Mouse (Mus musculus) G1E-ER4 (cell line): ENCODE data around the gene Mical2. TPM values are rescaled to one million over a fixed set of nuclear protein-coding genes. Genes with fewer than 3 reads are reported as not detected.

Experiments
- GATA1 ChIP-seq: IDR thresholded peaks from one replicate; pipeline ENCODE4 v1.8.0; 2012; ENCODE audit warnings: low read length, inconsistent platforms
- polyA plus RNA-seq: library from polyadenylated mRNA; stranded (reverse); fragments of >175 nt; gene quantifications from 2 replicates; pipeline ENCODE4 v1.2.3, GENCODE M21; 2012

Gene Mical2
- polyA plus RNA-seq, 1 experiment = not detected

- TF ChIP-seq GATA1 = no peak
These were observed 20.8 kb downstream of the Mical2 start for GRCm38 (mm10) chr7:112246442-112246841.

- no peak for TF ChIP-seq GATA1
These were observed 22.2 kb downstream of the Mical2 start for GRCm38 (mm10) chr7:112247890-112248289.

DNA sequence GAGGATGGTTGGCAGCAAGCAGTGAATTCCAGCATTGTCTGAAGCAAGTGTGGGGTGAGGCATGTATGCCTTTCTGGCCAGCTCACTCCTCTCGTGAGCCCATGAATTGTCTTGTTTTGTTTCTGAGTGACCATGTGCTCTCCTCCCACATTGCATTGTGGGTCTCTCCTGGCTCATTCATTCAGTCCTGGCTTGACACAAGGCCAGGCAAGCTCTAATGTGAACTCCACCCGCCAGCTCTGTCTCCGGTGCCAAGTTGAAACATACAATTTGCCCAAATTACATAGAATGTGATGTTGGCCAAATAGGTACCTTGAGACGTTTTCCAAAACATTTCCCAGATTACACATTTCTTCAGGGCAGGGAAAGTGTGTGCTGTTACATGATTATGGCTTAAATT is 23.8 kb downstream of the Mical2 start:
- no peak for TF ChIP-seq GATA1

GRCm38 (mm10) chr7:112252065-112252464 is 26.4 kb downstream of the Mical2 start:
- no peak for TF ChIP-seq GATA1

GRCm38 (mm10) chr7:112254233-112254632 is 28.6 kb downstream of the Mical2 start:
- TF ChIP-seq GATA1 = no peak

DNA sequence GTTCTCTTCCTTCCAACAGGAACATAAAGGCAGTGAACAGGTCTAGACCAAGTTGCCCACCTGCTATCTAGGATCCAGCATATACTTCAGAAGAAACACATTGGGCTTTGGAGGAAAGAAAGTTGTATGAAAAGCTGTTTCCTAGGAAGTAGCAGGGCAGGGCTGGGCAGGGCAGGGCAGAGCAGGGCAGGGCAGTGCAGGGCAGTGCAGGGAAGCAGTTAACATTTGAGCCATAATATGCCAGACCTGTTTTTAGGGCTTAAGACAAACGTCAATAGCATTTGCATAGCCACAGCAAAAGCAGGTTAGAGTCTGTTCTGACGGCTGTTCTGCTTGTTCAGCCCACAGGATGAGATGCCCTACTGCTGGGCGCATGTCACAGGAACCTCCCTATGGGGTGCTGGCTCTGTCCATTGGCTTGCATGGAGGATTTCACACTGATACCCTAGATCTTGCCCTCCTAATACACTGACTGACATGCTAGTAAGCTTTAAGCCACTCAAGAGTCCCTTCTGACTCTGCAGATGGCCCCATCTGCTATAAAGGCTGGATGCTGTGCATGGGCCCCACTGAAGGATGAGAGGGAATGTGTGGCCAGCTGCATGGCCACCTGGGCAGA is 29.7 kb downstream of the Mical2 start:
- no peak for TF ChIP-seq GATA1

- no peak for TF ChIP-seq GATA1
These were observed 32.8 kb downstream of the Mical2 start for GRCm38 (mm10) chr7:112258338-112258903.

DNA sequence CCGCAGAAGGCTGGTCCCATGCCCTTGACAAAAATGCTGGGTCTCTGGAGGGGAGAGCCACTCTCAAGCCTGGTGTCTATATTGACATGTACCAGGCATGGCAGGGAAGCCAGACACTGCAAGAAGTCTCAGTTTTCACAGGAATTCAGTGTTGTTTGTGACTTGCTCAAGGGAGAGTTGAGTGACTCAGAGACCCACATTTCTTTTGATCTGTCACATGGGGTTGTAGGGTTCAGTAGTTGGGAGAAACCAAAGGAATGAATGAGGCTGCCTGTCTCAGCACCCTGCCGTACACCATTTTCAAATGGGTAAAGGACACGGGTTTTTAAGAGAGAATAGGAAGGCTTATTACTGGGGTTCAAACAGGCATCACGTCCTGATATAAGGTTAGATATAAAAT is 33.6 kb downstream of the Mical2 start:
- TF ChIP-seq GATA1 = no peak

DNA sequence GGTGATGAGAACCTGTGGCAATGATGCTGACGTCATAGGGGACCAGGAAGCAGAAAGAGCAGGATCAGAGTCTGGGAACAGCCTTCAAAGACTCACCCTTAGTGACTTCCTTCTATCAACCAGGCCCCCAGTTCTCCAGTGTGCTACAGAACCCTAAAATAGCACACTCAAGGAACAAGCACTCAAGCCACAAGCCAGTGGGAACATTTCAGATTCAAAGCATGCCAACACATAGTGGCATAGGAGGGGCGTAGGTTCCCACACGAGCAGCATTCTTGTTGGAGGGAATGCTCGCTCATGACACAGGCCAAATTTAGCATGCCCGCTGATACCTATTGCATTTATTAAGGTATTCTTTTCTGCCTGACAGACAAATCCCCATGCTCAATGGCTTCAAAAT is 35.5 kb downstream of the Mical2 start:
- TF ChIP-seq GATA1 = no peak

DNA sequence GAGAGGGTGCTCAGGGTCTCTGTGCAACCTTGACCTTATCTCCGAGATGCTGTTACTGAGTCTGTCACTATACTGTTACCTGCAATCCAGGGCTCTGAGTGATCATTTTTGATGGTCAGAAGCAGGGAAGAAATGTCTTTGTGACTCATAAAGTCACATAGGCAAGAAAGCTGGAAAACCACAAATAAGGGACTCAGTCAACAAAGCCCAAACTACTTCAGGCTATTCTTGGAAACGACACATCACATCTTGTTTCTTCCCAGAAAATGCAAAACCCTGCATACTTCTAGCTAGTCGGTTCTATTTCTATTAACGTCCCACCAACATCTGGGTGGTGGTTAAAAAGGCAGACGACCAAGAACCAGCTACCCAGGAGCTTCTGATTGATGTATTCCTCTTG is 41.6 kb downstream of the Mical2 start:
- TF ChIP-seq GATA1 = no peak

GRCm38 (mm10) chr7:112268761-112269425 is 43.2 kb downstream of the Mical2 start:
- no peak for TF ChIP-seq GATA1

DNA sequence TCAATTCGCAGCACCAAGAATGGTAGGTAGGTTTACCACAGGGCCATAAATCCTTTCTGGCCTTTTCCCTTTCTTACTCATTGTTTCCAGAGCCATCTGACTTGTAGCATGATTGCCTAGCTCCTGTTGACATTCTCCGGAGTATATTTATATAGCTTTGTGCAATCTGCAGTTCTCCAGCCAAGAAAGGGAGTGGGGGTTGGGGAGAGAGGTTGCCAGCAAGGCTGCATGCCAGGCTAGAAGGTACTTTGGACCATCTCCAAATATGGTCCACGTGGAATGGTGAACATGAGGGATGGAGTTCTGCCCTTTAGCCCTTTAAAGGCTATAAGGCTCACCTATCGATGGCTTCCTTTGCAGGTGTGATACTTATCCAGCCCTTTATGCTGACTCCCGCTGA is 45.2 kb downstream of the Mical2 start:
- no peak for TF ChIP-seq GATA1

- TF ChIP-seq GATA1 = no peak
These were observed 46.0 kb downstream of the Mical2 start for GRCm38 (mm10) chr7:112271627-112272026.

- TF ChIP-seq GATA1 = no peak
These were observed 47.0 kb downstream of the Mical2 start for GRCm38 (mm10) chr7:112272692-112273091.

DNA sequence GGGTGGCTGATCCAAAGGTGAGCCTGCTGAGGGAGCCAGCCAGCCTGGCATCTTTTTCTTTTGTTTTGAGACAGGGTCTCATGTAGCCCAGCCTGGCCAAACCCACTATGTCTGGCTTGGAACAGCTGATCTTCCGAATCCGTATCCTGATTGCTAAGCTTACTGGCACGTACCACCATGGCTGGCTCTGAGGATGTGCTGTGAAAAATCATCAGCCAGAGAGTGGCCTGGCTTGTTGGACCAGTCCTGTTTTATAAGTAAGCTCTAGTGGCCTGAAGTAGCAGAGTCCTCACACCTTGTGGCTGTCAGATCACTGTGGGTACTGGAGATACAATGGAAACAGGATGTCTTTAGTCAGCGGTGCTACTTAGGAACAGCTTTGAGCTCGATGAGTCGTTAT is 47.8 kb downstream of the Mical2 start:
- no peak for TF ChIP-seq GATA1

- TF ChIP-seq GATA1 = no peak
These were observed 49.0 kb downstream of the Mical2 start for GRCm38 (mm10) chr7:112274611-112275010.

- TF ChIP-seq GATA1 = no peak
These were observed 49.4 kb downstream of the Mical2 start for GRCm38 (mm10) chr7:112275093-112275492.
